Mouse (Mus musculus) spleen, postnatal 36 days (tissue): ENCODE measurements around the gene 4933428G20Rik.

Experiments
- DNase-seq, 2 experiments: peaks; one replicate each; pipeline ENCODE4 v3.0.0; 2022; ENCODE audit warnings: low spot score in 2 of 2, mixed read lengths in 1 of 2

4933428G20Rik gene

GRCm38 (mm10) chr11:97499865-97500719, at the start of gene 4933428G20Rik:
Gene 4933428G20Rik, minus strand, starts transcription at chr11:97500340.
- no peak for DNase-seq

GRCm38 (mm10) chr11:97548757-97549156, 48.6 kb upstream of the 4933428G20Rik start:
- no peak for DNase-seq

- DNase-seq = no peak
These were observed 48.0 kb upstream of the 4933428G20Rik start for GRCm38 (mm10) chr11:97547957-97548706.

GRCm38 (mm10) chr11:97546804-97547411, 46.8 kb upstream of the 4933428G20Rik start:
- DNase-seq = no peak

GRCm38 (mm10) chr11:97545808-97546560, 45.8 kb upstream of the 4933428G20Rik start:
- DNase-seq = no peak

GRCm38 (mm10) chr11:97543883-97544282, 43.7 kb upstream of the 4933428G20Rik start:
- DNase-seq = no peak

- DNase-seq = no peak
These were observed 43.1 kb upstream of the 4933428G20Rik start for GRCm38 (mm10) chr11:97543181-97543733.

- DNase-seq = no peak
These were observed 42.3 kb upstream of the 4933428G20Rik start for GRCm38 (mm10) chr11:97542171-97543150.

GRCm38 (mm10) chr11:97540604-97541003, 40.5 kb upstream of the 4933428G20Rik start:
- DNase-seq = no peak

GRCm38 (mm10) chr11:97540136-97540535, 40.0 kb upstream of the 4933428G20Rik start:
- DNase-seq = no peak

- no peak for DNase-seq
These were observed 39.5 kb upstream of the 4933428G20Rik start for GRCm38 (mm10) chr11:97539622-97540021.

GRCm38 (mm10) chr11:97537580-97538089, 37.5 kb upstream of the 4933428G20Rik start:
- DNase-seq = no peak

GRCm38 (mm10) chr11:97536835-97537579, 36.9 kb upstream of the 4933428G20Rik start:
- no peak for DNase-seq

GRCm38 (mm10) chr11:97536083-97536747, 36.1 kb upstream of the 4933428G20Rik start:
- DNase-seq = no peak

- DNase-seq = no peak
These were observed 35.5 kb upstream of the 4933428G20Rik start for GRCm38 (mm10) chr11:97535660-97536059.

- DNase-seq = no peak
These were observed 35.1 kb upstream of the 4933428G20Rik start for GRCm38 (mm10) chr11:97535308-97535630.

- DNase-seq = no peak
These were observed 34.5 kb upstream of the 4933428G20Rik start for GRCm38 (mm10) chr11:97534442-97535307.

- DNase-seq = no peak
These were observed 33.5 kb upstream of the 4933428G20Rik start for GRCm38 (mm10) chr11:97533653-97534052.
